Mouse (Mus musculus): ENCODE results near the gene Cdc20b. TPM values are rescaled to one million over a fixed set of nuclear protein-coding genes. Genes with fewer than 3 reads are reported as not detected.

Gene Cdc20b
- polyA plus RNA-seq (2015; fragmentation: Nextera tagmentation; extraction: Ambion mirVana) = not detected in 2 replicates

DNA sequence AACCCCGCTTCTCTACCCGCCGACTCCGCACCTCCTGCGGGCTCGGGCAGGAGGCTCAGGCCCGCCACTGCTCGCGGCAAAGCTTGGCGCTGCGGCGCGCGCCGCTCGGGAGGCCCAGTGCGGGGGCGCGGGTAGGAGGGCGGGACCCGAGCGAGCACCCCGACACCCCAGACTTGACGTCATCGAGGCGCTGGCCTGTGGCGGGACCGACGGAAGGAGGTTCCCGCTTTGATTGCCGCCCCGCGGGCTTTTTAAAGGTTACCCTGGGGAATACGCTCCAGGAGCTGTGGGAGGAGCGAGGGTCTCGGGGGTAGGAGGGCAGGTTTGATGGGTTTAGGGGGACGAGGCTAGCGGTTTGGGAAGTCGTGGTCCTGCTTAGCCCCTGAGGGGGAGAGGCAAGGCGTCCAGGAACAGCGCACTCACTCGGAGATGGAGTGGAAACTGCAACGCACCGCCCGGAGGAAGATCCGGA lies at the start of gene Cdc20b:
Gene Cdc20b, plus strand, starts transcription at position 162 of the 472 bp plus-strand sequence.
- Histone ChIP-seq H3K4me2 (ENCODE audit: low read depth, low read length) (peak within 1 kb of the TSS; percentile 90), H3K4me3 (ENCODE audit: low read depth, low read length) (peak within 1 kb of the TSS; percentile 51), H3K36me3 (replicated peaks; ENCODE audit: insufficient read depth, low read length) (no peaks in the 10 kb centered on the region), H3K27ac (ENCODE audit: low read depth) (no peak within 1 kb of the TSS), H3K9me3 (ENCODE audit: low read length) (no peaks in the 10 kb centered on the region), H3K4me1 (ENCODE audit: insufficient read depth) (peaks cover 12% of the 10 kb centered on the region; the same call in 1 of the 2 replicates), H3K27me3 (ENCODE audit: insufficient read depth, low read length) (peaks cover 59% of the 10 kb centered on the region), H3K9ac (replicated peaks) (0 out of 2 replicates have a peak within 1 kb of the TSS, but pooled peaks have one; percentile 30)
- peak; percentile 47 for DNase-seq
- peak; percentile 64 for ATAC-seq
- no peak for TF ChIP-seq CTCF (IDR thresholded peaks at IDR 0.05; ENCODE audit: low read depth)
- TF ChIP-seq EP300 (IDR thresholded peaks at IDR 0.05; ENCODE audit: low read depth) = no peak
- WGBS (ENCODE audit: insufficient replicate concordance) = 2% methylated on average over 42 of the region's 46 CpGs

DNA sequence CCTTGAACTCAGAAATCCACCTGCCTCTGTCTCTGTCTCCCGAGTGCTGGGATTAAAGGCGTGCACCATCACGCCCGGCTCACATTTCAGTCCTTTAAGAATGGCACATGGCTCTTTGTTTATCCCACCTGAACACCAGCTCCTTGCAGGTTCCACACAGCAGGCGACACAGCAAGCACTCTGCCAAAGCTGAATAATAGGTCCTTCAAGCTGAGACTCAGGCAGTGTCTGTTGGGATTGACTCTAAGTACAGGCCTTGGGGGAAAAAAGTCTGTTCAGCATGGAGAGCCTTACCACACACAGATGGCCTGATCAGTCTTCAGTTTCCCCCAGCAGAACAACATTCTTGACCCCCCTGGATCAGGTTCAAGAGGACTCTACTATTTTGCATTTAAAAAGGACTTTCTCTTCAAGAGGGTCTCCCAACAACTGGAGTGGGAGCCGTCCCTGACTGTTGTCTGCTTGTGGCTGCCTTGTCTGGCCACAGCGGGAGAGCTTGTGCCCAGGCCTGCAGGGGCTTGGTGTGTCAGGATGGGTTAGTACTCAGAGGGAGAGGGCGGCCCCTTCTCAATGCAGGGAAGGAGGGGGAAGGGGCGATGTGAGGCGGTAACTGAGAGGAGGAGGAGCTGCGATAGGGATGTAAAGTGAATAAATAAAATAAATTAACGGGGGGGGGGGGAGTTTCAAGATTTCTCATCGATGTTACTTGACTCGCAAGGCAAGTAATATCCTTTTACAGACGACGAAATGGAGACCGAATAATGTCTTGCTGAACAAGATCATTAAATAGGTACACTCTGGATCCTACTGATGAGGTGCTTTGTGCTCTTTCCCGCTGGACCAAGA lies 49.1 kb upstream of the Cdc20b start:
- Histone ChIP-seq H3K27ac (ENCODE audit: low read depth) (no peak overlapping the region), H3K27me3 (ENCODE audit: insufficient read depth, low read length) (peaks cover 76% of the 10 kb centered on the region), H3K36me3 (replicated peaks; ENCODE audit: insufficient read depth, low read length) (no peaks in the 10 kb centered on the region), H3K9me3 (ENCODE audit: low read length) (no peaks in the 10 kb centered on the region), H3K9ac (replicated peaks) (no peak overlapping the region), H3K4me2 (ENCODE audit: low read depth, low read length) (no peak overlapping the region), H3K4me3 (ENCODE audit: low read depth, low read length) (no peak overlapping the region), H3K4me1 (ENCODE audit: insufficient read depth) (peaks cover 10% of the 10 kb centered on the region)
- ATAC-seq (no peak), DNase-seq (no peak)
- no peak for TF ChIP-seq EP300 (IDR thresholded peaks at IDR 0.05; ENCODE audit: low read depth)
- TF ChIP-seq CTCF (IDR thresholded peaks at IDR 0.05; ENCODE audit: low read depth) = no peak
- 12% methylated on average over 18 of the region's 18 CpGs for WGBS (ENCODE audit: insufficient replicate concordance)

DNA sequence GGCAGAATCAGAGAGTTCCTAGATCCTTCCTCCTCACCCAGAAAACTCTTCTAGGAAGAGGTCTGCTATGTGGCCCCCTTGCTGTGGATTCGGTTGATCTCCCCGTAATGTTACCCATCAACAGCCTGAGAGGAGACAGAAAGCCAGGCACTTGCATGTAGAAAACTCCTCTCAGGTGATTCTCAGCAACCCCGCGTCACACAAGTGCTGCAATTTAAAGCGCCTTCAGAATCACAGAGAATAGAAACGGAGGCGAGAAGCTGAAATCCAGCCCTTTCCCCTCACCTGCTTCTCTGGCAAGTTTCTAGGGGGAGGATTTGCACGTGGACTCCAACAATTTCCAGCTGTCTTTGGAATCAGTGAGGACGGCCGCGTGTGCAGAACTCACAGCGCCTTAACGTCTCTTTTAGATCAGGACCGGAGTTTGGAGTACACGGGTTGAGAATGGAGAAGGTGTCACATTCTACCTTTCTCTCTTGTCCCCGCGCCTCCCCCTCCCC lies 48.4 kb upstream of the Cdc20b start:
- no peaks in the 10 kb centered on the region for H3K9me3 ChIP-seq (ENCODE audit: low read length)
- no peak for DNase-seq
- WGBS (ENCODE audit: insufficient replicate concordance) = 3% methylated on average over 17 of the region's 17 CpGs
- no peak overlapping the region for H3K9ac ChIP-seq (replicated peaks)
- no peaks in the 10 kb centered on the region for H3K36me3 ChIP-seq (replicated peaks; ENCODE audit: insufficient read depth, low read length)
- H3K27ac ChIP-seq (ENCODE audit: low read depth) = no peak overlapping the region
- no peak for ATAC-seq
- peaks cover 79% of the 10 kb centered on the region for H3K27me3 ChIP-seq (ENCODE audit: insufficient read depth, low read length)
- H3K4me3 ChIP-seq (ENCODE audit: low read depth, low read length) = 0 out of 2 replicates have a peak overlapping the region, but pooled peaks have one; percentile 58
- no peak for TF ChIP-seq CTCF (IDR thresholded peaks at IDR 0.05; ENCODE audit: low read depth)
- no peak for TF ChIP-seq EP300 (IDR thresholded peaks at IDR 0.05; ENCODE audit: low read depth)
- peak overlapping the region; percentile 86 for H3K4me2 ChIP-seq (ENCODE audit: low read depth, low read length)
- peaks cover 10% of the 10 kb centered on the region for H3K4me1 ChIP-seq (ENCODE audit: insufficient read depth)

DNA sequence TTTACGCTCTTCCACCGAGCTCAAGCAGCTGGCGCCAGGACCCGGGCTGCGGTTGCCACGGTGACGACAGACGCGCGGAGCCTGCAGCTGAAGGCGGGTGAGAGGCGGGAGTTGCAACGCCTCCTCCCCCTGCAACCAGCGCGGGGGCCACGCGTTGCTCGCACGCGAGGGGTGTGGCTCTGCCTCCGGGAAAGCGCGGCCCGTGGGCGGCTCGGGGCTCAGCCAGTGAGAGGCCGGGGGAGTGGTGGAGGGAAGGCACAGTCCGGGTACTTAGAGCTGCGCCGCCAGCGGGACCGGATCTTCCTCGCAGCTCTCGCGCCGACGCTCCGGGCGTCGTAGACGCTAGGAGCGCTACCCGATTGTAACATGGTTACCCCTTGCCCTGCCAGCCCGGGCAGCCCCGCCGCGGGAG lies 47.4 kb upstream of the Cdc20b start, which contains the start of gene Ccno:
Gene Ccno, plus strand, starts transcription at position 271 of the 412 bp plus-strand sequence.
- Histone ChIP-seq H3K9me3 (ENCODE audit: low read length) (no peaks in the 10 kb centered on the region), H3K27ac (ENCODE audit: low read depth) (peak within 1 kb of the TSS; percentile 13; the same call in 1 of the 2 replicates), H3K36me3 (replicated peaks; ENCODE audit: insufficient read depth, low read length) (no peaks in the 10 kb centered on the region), H3K4me3 (ENCODE audit: low read depth, low read length) (peak within 1 kb of the TSS; percentile 58), H3K4me2 (ENCODE audit: low read depth, low read length) (peak within 1 kb of the TSS; percentile 86), H3K4me1 (ENCODE audit: insufficient read depth) (peaks cover 10% of the 10 kb centered on the region), H3K9ac (replicated peaks) (peak within 1 kb of the TSS; percentile 62), H3K27me3 (ENCODE audit: insufficient read depth, low read length) (peaks cover 80% of the 10 kb centered on the region)
- 2% methylated on average over 44 of the region's 47 CpGs for WGBS (ENCODE audit: insufficient replicate concordance)
- DNase-seq (peak; percentile 93), ATAC-seq (peak; percentile 99)
- no peak for TF ChIP-seq CTCF (IDR thresholded peaks at IDR 0.05; ENCODE audit: low read depth)
- TF ChIP-seq EP300 (IDR thresholded peaks at IDR 0.05; ENCODE audit: low read depth) = peak; percentile 70; the same call in 1 of the 2 replicates

DNA sequence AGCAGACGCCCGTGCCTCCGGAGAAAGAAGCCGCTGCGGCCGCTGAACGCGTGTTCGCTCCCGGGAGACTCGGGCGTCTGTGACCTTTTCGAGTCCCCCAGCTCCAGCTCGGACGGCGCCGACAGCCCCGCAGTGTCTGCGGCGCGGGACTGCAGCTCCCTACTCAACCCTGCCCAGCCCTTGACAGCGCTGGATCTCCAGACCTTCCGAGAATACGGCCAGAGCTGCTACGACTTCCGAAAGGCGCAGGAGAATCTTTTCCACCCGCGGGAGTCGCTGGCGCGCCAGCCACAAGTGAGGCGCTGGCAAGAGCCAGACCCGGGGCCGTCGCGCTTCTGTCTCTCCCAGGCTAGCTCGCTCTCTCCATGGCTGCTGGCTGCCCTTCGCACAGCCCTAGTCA lies 46.9 kb upstream of the Cdc20b start:
- H3K4me2 ChIP-seq (ENCODE audit: low read depth, low read length) = peak overlapping the region; percentile 86
- H3K27ac ChIP-seq (ENCODE audit: low read depth) = peak overlapping the region; percentile 13; the same call in 1 of the 2 replicates
- TF ChIP-seq EP300 (IDR thresholded peaks at IDR 0.05; ENCODE audit: low read depth) (no peak), CTCF (IDR thresholded peaks at IDR 0.05; ENCODE audit: low read depth) (no peak)
- H3K27me3 ChIP-seq (ENCODE audit: insufficient read depth, low read length) = peaks cover 80% of the 10 kb centered on the region
- H3K4me3 ChIP-seq (ENCODE audit: low read depth, low read length) = peak overlapping the region; percentile 58
- WGBS (ENCODE audit: insufficient replicate concordance) = 1% methylated on average over 39 of the region's 39 CpGs
- peaks cover 10% of the 10 kb centered on the region for H3K4me1 ChIP-seq (ENCODE audit: insufficient read depth)
- no peaks in the 10 kb centered on the region for H3K9me3 ChIP-seq (ENCODE audit: low read length)
- ATAC-seq (peak; percentile 40), DNase-seq (no peak)
- H3K36me3 ChIP-seq (replicated peaks; ENCODE audit: insufficient read depth, low read length) = no peaks in the 10 kb centered on the region
- H3K9ac ChIP-seq (replicated peaks) = peak overlapping the region; percentile 62

DNA sequence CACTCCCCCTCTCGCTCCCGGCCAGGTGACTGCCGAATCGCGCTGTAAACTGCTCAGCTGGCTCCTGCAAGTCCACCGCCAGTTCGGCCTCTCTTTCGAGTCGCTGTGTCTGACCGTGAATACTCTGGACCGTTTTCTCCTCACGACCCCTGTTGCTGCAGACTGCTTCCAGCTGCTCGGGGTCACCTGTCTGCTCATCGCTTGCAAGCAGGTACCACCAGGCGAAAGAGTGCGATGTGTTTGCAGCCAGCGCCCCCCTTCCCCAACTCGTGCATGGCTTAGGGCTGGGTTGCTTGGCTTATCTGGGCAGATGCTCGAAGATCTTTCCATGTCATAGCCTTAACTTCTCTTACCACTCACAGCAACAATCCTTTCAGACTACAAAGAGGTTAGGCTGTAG lies 46.0 kb upstream of the Cdc20b start:
- ATAC-seq (no peak), DNase-seq (no peak)
- no peaks in the 10 kb centered on the region for H3K36me3 ChIP-seq (replicated peaks; ENCODE audit: insufficient read depth, low read length)
- peaks cover 16% of the 10 kb centered on the region for H3K4me1 ChIP-seq (ENCODE audit: insufficient read depth)
- H3K27ac ChIP-seq (ENCODE audit: low read depth) = no peak overlapping the region
- 2% methylated on average over 19 of the region's 19 CpGs for WGBS (ENCODE audit: insufficient replicate concordance)
- peaks cover 85% of the 10 kb centered on the region for H3K27me3 ChIP-seq (ENCODE audit: insufficient read depth, low read length)
- no peak for TF ChIP-seq EP300 (IDR thresholded peaks at IDR 0.05; ENCODE audit: low read depth)
- TF ChIP-seq CTCF (IDR thresholded peaks at IDR 0.05; ENCODE audit: low read depth) = no peak
- no peaks in the 10 kb centered on the region for H3K9me3 ChIP-seq (ENCODE audit: low read length)
- H3K4me2 ChIP-seq (ENCODE audit: low read depth, low read length) = peak overlapping the region; percentile 86
- H3K9ac ChIP-seq (replicated peaks) = no peak overlapping the region
- peak overlapping the region; percentile 58 for H3K4me3 ChIP-seq (ENCODE audit: low read depth, low read length)

All from liver, postnatal 0 days (tissue).